Mouse (Mus musculus): ENCODE measurements at regions not wholly inside any gene's neighbourhood (a gene's known extent, or its start where the extent isn't known, plus 50 kb on each side); places are given as distances from the start of the nearest gene placed in this dataset.
"Not testable (repeated sequence)": the region's sequence is repeated elsewhere in the genome, so short reads cannot be mapped to it uniquely, and the experiment has no call there.

- DNase-seq (ENCODE audit: extremely low spot score, low spot score): no peak
Observed at GRCm38 (mm10) chr2:116444163-116444562, 378.5 kb upstream of the Meis2 start.

- no peak for DNase-seq (ENCODE audit: extremely low spot score, low spot score)
Observed at GRCm38 (mm10) chr2:116440252-116440651, 374.6 kb upstream of the Meis2 start.

- no peak for DNase-seq (ENCODE audit: extremely low spot score, low spot score)
Observed at GRCm38 (mm10) chr2:116433481-116433880, 367.8 kb upstream of the Meis2 start.

- no peak for DNase-seq (ENCODE audit: extremely low spot score, low spot score)
Observed at GRCm38 (mm10) chr2:116424131-116424530, 358.5 kb upstream of the Meis2 start.

- no peak for DNase-seq (ENCODE audit: extremely low spot score, low spot score)
Observed at GRCm38 (mm10) chr2:116417428-116418195, 352.0 kb upstream of the Meis2 start.

- no peak for DNase-seq (ENCODE audit: extremely low spot score, low spot score)
Observed at GRCm38 (mm10) chr2:116415742-116416141, 350.1 kb upstream of the Meis2 start.

- DNase-seq (ENCODE audit: extremely low spot score, low spot score): no peak
Observed at GRCm38 (mm10) chr2:116402113-116402512, 336.5 kb upstream of the Meis2 start.

GRCm38 (mm10) chr2:116399966-116400365, 334.3 kb upstream of the Meis2 start:
- no peak for DNase-seq (ENCODE audit: extremely low spot score, low spot score)

- DNase-seq (ENCODE audit: extremely low spot score, low spot score): no peak
Observed at GRCm38 (mm10) chr2:116368811-116369210, 303.2 kb upstream of the Meis2 start.

- no peak for DNase-seq (ENCODE audit: extremely low spot score, low spot score)
Observed at GRCm38 (mm10) chr2:116364136-116364535, 298.5 kb upstream of the Meis2 start.

GRCm38 (mm10) chr2:116358145-116358544, 292.5 kb upstream of the Meis2 start:
- no peak for DNase-seq (ENCODE audit: extremely low spot score, low spot score)

GRCm38 (mm10) chr2:116348530-116348914, 282.9 kb upstream of the Meis2 start:
- DNase-seq (ENCODE audit: extremely low spot score, low spot score): no peak

- DNase-seq (ENCODE audit: extremely low spot score, low spot score): no peak
Observed at GRCm38 (mm10) chr2:116347827-116348529, 282.3 kb upstream of the Meis2 start.

GRCm38 (mm10) chr2:116331801-116332200, 266.2 kb upstream of the Meis2 start:
- DNase-seq (ENCODE audit: extremely low spot score, low spot score): no peak

GRCm38 (mm10) chr2:116322039-116322770, 256.6 kb upstream of the Meis2 start:
- DNase-seq (ENCODE audit: extremely low spot score, low spot score): no peak

- DNase-seq (ENCODE audit: extremely low spot score, low spot score): no peak
Observed at GRCm38 (mm10) chr2:116299551-116299950, 233.9 kb upstream of the Meis2 start.

GRCm38 (mm10) chr2:116289886-116290285, 224.2 kb upstream of the Meis2 start:
- no peak for DNase-seq (ENCODE audit: extremely low spot score, low spot score)

GRCm38 (mm10) chr2:116243191-116243590, 177.6 kb upstream of the Meis2 start:
- DNase-seq (ENCODE audit: extremely low spot score, low spot score): not testable (repeated sequence)

GRCm38 (mm10) chr2:116236731-116237130, 171.1 kb upstream of the Meis2 start:
- no peak for DNase-seq (ENCODE audit: extremely low spot score, low spot score)

GRCm38 (mm10) chr2:116232793-116233192, 167.2 kb upstream of the Meis2 start:
- no peak for DNase-seq (ENCODE audit: extremely low spot score, low spot score)

- DNase-seq (ENCODE audit: extremely low spot score, low spot score): peak; percentile 25
Observed at GRCm38 (mm10) chr2:116216418-116216817, 150.8 kb upstream of the Meis2 start.

Data from neural tube, embryonic 10.5 days (tissue).